Mouse (Mus musculus) forebrain, embryonic 14.5 days (tissue): ENCODE results near the gene Sit1. TPM values are rescaled to one million over a fixed set of nuclear protein-coding genes. Genes with fewer than 3 reads are reported as not detected.
A peak's percentile ranks its signal among the peaks of the same experiment; 100 is the strongest.

Experiments used
- ATAC-seq: fragments of 200-750 bp; cut with Nextera tagmentation; 2 replicates; pipeline ENCODE4 v1.8.0; 2017; ENCODE audit warnings: mild to moderate bottlenecking, moderate library complexity
- DNase-seq: peaks from one replicate; pipeline ENCODE4 v3.0.0-alpha.2; 2015; ENCODE audit warnings: low spot score
- H3K27ac ChIP-seq: fragments of 300-500 bp; sonication (generic); 2 replicates; pipeline ENCODE4 v1.5.1; 2014; ENCODE audit warnings: low read depth, mild to moderate bottlenecking, control low read depth, low read length, moderate library complexity
- H3K27me3 ChIP-seq: fragments of 300-500 bp; sonication (generic); replicated peaks from 2 replicates; pipeline ENCODE4 v1.6.1; 2014; ENCODE audit warnings: low read length, control low read depth, mixed read lengths; ENCODE audit not compliant: control insufficient read depth, insufficient read depth
- H3K36me3 ChIP-seq: fragments of 300-500 bp; sonication (generic); 2 replicates; pipeline ENCODE4 v1.6.1; 2014; ENCODE audit warnings: low read length, control low read depth; ENCODE audit not compliant: control insufficient read depth, insufficient read depth
- H3K4me1 ChIP-seq: fragments of 300-500 bp; sonication (generic); 2 replicates; pipeline ENCODE4 v1.6.1; 2014; ENCODE audit warnings: antibody characterized with exemption, low read length, control low read depth; ENCODE audit not compliant: control insufficient read depth, insufficient read depth
- H3K4me2 ChIP-seq: fragments of 300-500 bp; sonication (generic); 2 replicates; pipeline ENCODE4 v1.6.1; 2014; ENCODE audit warnings: mild to moderate bottlenecking, control low read depth, low read length
- H3K4me3 ChIP-seq: fragments of 300-500 bp; sonication (generic); 2 replicates; pipeline ENCODE4 v1.5.1; 2014; ENCODE audit warnings: low read depth, low read length, control low read depth
- H3K9ac ChIP-seq: fragments of 300-500 bp; sonication (generic); 2 replicates; pipeline ENCODE4 v1.6.1; 2014; ENCODE audit warnings: mild to moderate bottlenecking, low read length, control low read depth, moderate library complexity
- H3K9me3 ChIP-seq: fragments of 300-500 bp; sonication (generic); replicated peaks from 2 replicates; pipeline ENCODE4 v1.6.1; 2016; ENCODE audit warnings: low read length, control low read depth, mixed read lengths; ENCODE audit not compliant: control insufficient read depth
- WGBS: fragments of 180-500 bp; shearing (Covaris S2); extraction: QIAGEN DNeasy Blood & Tissue Kit; methylation state at CpG from one replicate; pipeline ENCODE4 v1.1.7; 2014; 5-methylcytosine and 5-hydroxymethylcytosine counted together
- polyA plus RNA-seq: library from polyadenylated mRNA; unstranded; fragments of >200 nt; fragmentation: Nextera tagmentation; extraction: Ambion mirVana; gene quantifications from 2 replicates; pipeline ENCODE4 v1.2.1, GENCODE M21; 2014

Gene Sit1
- polyA plus RNA-seq, 1 experiment from 2014 or later, result not detected

DNA sequence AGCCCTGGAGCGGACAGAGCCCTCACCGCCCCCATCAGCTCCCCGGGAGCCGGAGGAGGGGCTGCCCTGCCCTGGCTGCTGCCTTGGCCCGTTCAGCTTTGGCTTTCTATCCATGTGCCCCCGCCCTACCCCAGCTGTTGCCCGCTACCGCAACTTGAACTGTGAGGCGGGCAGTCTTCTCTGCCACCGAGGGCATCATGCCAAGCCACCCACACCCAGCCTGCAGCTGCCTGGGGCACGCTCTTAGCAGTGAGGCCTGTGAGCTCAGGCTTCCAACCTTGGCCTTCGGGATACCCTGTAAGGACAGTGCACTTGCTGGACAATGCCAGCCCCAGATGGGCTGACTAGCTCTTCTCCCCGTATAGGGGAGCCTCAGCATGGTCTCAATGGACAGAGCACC lies 36.3 kb downstream of the Sit1 start:
- DNase-seq (no peak), ATAC-seq (no peak)
- Histone ChIP-seq H3K27me3 (no peaks in the 10 kb centered on the region), H3K36me3 (peaks cover 39% of the 10 kb centered on the region), H3K4me1 (peaks cover 10% of the 10 kb centered on the region), H3K27ac (no peak overlapping the region), H3K4me3 (no peak overlapping the region), H3K9ac (no peak overlapping the region), H3K4me2 (no peak overlapping the region), H3K9me3 (no peaks in the 10 kb centered on the region)
- WGBS, result 86% methylated on average over 12 of the region's 13 CpGs

DNA sequence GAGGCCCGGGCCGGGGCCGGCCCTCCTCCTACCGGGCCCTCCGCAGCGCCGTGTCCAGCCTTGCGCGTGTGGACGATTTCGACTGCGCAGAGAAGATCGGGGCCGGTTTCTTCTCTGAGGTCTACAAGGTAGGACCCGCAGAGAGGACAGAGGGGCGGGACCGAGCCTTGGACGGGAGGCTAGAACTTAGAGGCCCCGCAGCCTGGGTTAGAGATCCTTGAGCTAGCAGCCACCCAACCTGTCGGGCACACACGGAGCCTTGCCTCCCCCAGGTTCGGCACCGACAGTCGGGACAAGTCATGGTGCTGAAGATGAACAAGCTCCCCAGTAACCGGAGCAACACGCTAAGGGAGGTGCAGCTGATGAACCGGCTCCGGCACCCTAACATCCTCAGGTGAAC lies 40.0 kb downstream of the Sit1 start:
- Histone ChIP-seq H3K27me3 (no peaks in the 10 kb centered on the region), H3K9me3 (no peaks in the 10 kb centered on the region), H3K36me3 (peaks cover 38% of the 10 kb centered on the region), H3K27ac (peak overlapping the region; percentile 92), H3K4me1 (peaks cover 10% of the 10 kb centered on the region), H3K9ac (peak overlapping the region; percentile 99), H3K4me3 (peak overlapping the region; percentile 91), H3K4me2 (peak overlapping the region; percentile 90)
- DNase-seq (peak; percentile 24), ATAC-seq (peak; percentile 8; the same call in 1 of the 2 replicates)
- WGBS, result under 1% methylated on average over 28 of the region's 28 CpGs

DNA sequence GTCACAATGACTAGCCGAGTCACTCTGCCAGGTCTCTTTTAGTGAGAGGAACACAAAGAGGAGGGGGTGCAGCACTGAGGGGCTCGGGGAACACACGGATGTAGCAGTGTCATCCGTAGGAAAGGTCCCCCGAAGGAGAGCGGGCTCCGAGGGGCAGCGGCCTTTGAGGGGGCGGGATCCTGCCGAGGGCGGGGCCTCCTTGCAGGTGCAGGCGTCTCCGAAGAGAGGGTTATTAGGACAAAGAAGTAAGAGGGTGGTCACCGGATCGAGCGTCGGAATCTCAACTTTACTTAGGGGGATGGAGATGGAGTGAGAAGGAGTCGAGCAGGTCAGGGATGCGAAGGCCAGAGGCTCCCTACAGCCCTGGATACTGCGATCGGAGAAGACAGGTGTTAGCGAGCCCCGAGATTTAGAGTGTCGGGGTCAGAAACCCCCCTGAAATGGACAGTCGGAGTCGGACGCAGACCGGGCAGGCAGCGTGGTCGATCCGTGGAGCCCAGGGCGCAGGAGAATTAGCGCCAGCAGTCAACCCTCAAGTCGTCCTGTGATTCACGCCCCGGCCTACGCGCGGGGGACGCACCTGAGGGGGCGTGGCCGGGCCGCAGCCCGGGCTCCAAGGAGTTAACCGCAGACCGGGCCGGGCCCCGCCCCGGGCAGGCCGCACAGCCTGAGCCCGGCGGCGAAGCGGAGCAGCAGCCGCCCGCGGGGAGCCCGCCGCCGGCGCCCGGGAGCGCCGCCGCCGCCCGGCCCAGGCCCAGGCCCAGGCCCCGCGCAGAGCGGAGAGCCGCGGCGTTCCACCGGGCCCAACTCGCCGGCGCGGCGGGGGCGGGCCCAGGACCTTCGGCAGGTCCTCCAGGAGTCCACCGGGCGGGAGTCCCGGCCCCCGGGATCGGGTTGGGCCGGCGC lies 40.8 kb downstream of the Sit1 start:
- peak overlapping the region; percentile 91 for H3K4me3 ChIP-seq
- under 1% methylated on average over 78 of the region's 88 CpGs for WGBS
- H3K27ac ChIP-seq, result peak overlapping the region; percentile 92
- peaks cover 30% of the 10 kb centered on the region for H3K36me3 ChIP-seq
- peaks cover 10% of the 10 kb centered on the region for H3K4me1 ChIP-seq
- no peaks in the 10 kb centered on the region for H3K9me3 ChIP-seq
- peak; percentile 84 for DNase-seq
- H3K4me2 ChIP-seq, result peak overlapping the region; percentile 90
- ATAC-seq, result peak; percentile 75
- no peaks in the 10 kb centered on the region for H3K27me3 ChIP-seq
- H3K9ac ChIP-seq, result peak overlapping the region; percentile 99

DNA sequence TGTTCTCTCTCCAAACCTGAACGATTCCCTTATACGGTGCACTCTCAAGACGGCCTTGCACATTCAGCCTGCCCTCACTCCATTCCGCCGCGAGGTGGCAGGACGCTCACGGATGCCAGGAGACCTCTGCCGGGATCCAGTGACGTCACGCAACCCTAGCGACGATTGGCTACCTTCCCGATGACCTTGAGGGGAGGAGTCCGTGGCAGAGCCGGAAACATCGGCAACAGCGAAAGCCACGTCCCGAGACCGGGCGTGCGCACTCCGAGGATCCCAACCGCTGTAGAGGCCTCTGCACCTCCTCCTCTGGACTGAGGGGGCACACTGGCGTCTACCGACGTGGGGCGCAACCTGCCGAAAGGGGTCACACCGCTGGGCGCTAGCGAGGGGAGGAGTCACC lies 41.5 kb downstream of the Sit1 start:
- peak overlapping the region; percentile 92 for H3K27ac ChIP-seq
- peaks cover 23% of the 10 kb centered on the region for H3K36me3 ChIP-seq
- peak; percentile 100 for DNase-seq
- H3K4me2 ChIP-seq, result peak overlapping the region; percentile 90
- H3K4me3 ChIP-seq, result peak overlapping the region; percentile 91
- ATAC-seq, result peak; percentile 95
- H3K9ac ChIP-seq, result peak overlapping the region; percentile 99
- under 1% methylated on average over 33 of the region's 33 CpGs for WGBS
- H3K9me3 ChIP-seq, result no peaks in the 10 kb centered on the region
- H3K27me3 ChIP-seq, result no peaks in the 10 kb centered on the region
- peaks cover 10% of the 10 kb centered on the region for H3K4me1 ChIP-seq

DNA sequence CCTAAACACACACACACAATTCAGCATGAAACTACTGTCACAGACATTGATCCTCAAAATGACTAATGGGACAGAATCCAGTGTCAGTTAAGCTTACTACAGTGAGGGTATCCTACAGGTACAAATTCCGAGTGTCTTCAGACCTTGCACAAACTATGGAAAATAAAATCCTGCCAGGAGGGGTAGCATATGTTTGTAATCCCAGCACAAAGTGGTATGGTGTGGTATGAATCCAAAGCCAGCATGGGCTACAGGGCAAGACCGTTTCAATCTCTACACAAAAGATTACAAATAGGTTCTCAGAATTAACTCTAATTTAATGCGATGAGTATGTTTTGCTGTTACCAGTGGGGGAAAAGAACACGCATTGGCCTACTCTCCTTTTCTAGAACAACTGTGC lies 41.9 kb downstream of the Sit1 start, which contains the start of gene Tesk1:
Tesk1 (plus strand) TSS at position 301 of the 400 bp plus-strand sequence.
- peak within 1 kb of the TSS; percentile 92 for H3K27ac ChIP-seq
- H3K36me3 ChIP-seq, result peaks cover 19% of the 10 kb centered on the region
- peak within 1 kb of the TSS; percentile 99 for H3K9ac ChIP-seq
- 24% methylated on average over 4 of the region's 4 CpGs for WGBS
- H3K9me3 ChIP-seq, result no peaks in the 10 kb centered on the region
- H3K27me3 ChIP-seq, result no peaks in the 10 kb centered on the region
- DNase-seq (no peak), ATAC-seq (peak; percentile 10; the same call in 1 of the 2 replicates)
- H3K4me1 ChIP-seq, result peaks cover 10% of the 10 kb centered on the region
- H3K4me2 ChIP-seq, result peak within 1 kb of the TSS; percentile 90
- H3K4me3 ChIP-seq, result peak within 1 kb of the TSS; percentile 91

DNA sequence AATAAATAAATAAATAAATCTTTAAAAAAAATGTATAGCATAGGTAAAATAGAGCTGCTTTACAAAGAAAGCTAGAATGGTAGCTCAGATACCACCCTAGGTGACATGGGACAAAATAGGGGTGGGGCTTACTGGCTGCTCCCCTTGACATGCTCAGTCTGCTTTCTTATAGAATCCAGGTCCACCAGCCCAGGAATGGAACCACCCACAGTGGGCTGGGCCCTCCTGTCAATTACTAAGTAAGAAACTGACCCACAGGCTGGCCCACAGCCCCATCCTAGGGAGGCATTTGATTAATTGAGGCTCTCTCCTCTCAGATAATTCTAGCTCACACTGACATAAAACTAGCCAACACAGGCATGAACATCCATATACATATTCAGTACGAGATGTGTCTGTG lies 50.7 kb downstream of the Sit1 start:
- Histone ChIP-seq H3K4me3 (no peak overlapping the region), H3K4me2 (no peak overlapping the region), H3K4me1 (no peaks in the 10 kb centered on the region; the same call in 1 of the 2 replicates), H3K27ac (no peak overlapping the region), H3K36me3 (no peaks in the 10 kb centered on the region), H3K9ac (no peak overlapping the region), H3K27me3 (peaks cover 6% of the 10 kb centered on the region; the same call in 1 of the 2 replicates), H3K9me3 (no peaks in the 10 kb centered on the region)
- DNase-seq (no peak), ATAC-seq (no peak)
- WGBS, result 76% methylated on average over 1 of the region's 1 CpGs

Other genes with a start within 250 kb of the Sit1 start
- 0.46 and 0.79 TPM in 2 replicates for gene Atp8b5, start 216.6 kb downstream of the Sit1 start, polyA plus RNA-seq
- 47.8 and 58.4 TPM in 2 replicates for gene Rusc2, start 101.8 kb downstream of the Sit1 start, polyA plus RNA-seq
- gene Fam166b, start 54.6 kb downstream of the Sit1 start, polyA plus RNA-seq, result 0.29 and 0.73 TPM in 2 replicates
- gene Tesk1, start 41.8 kb downstream of the Sit1 start, polyA plus RNA-seq, result 10.2 and 12.1 TPM in 2 replicates
- 6.7 and 8.8 TPM in 2 replicates for gene Cd72, start 29.1 kb downstream of the Sit1 start, polyA plus RNA-seq
- 68.7 and 69.1 TPM in 2 replicates for gene Ccdc107, start 9.2 kb upstream of the Sit1 start, polyA plus RNA-seq
- 14.0 and 15.9 TPM in 2 replicates for gene Arhgef39, start 16.0 kb upstream of the Sit1 start, polyA plus RNA-seq
- gene Car9, start 23.2 kb upstream of the Sit1 start, polyA plus RNA-seq, result 0.22 TPM in 1 of 2 replicates, not detected in the other
- gene Tpm2, start 40.0 kb upstream of the Sit1 start, polyA plus RNA-seq, result 10.7 and 13.4 TPM in 2 replicates
- 88.3 and 88.4 TPM in 2 replicates for gene Creb3, start 78.6 kb upstream of the Sit1 start, polyA plus RNA-seq
- gene Tln1, start 79.0 kb upstream of the Sit1 start, polyA plus RNA-seq, result 50.1 and 50.4 TPM in 2 replicates
- gene Rgp1, start 95.0 kb upstream of the Sit1 start, polyA plus RNA-seq, result 10.4 and 22.2 TPM in 2 replicates
- 39.2 and 42.3 TPM in 2 replicates for gene Gba2, start 95.1 kb upstream of the Sit1 start, polyA plus RNA-seq
- gene Msmp, start 100.8 kb upstream of the Sit1 start, polyA plus RNA-seq, result 0.37 TPM in 1 of 2 replicates, not detected in the other
- gene Npr2, start 148.2 kb upstream of the Sit1 start, polyA plus RNA-seq, result 10.7 and 11.2 TPM in 2 replicates
- gene Spag8, start 169.9 kb upstream of the Sit1 start, polyA plus RNA-seq, result 4.2 and 5.7 TPM in 2 replicates
- gene Hint2, start 172.7 kb upstream of the Sit1 start, polyA plus RNA-seq, result 67.0 and 82.7 TPM in 2 replicates
- gene Tmem8b, start 185.2 kb upstream of the Sit1 start, polyA plus RNA-seq, result 5.6 and 7.3 TPM in 2 replicates
- gene Fam221b, start 185.4 kb upstream of the Sit1 start, polyA plus RNA-seq, result 2.1 and 2.2 TPM in 2 replicates
- gene Olfr70, start 217.1 kb upstream of the Sit1 start, polyA plus RNA-seq, result not detected in 2 replicates
- gene Olfr71, start 226.5 kb upstream of the Sit1 start, polyA plus RNA-seq, result not detected in 2 replicates
- gene Hrct1, start 243.5 kb upstream of the Sit1 start, polyA plus RNA-seq, result 0.36 and 0.45 TPM in 2 replicates
- 0.06 TPM in 1 of 2 replicates, not detected in the other for gene Spaar, start 246.3 kb upstream of the Sit1 start, polyA plus RNA-seq